Mouse (Mus musculus) embryonic facial prominence, embryonic 15.5 days (tissue): ENCODE measurements around the gene Pla2g6. TPM values are rescaled to one million over a fixed set of nuclear protein-coding genes. Genes with fewer than 3 reads are reported as not detected.

Experiments
- ATAC-seq: fragments of 200-750 bp; cut with Nextera tagmentation; 2 replicates; pipeline ENCODE4 v1.8.0; 2017; ENCODE audit warnings: low read depth, moderate TSS enrichment; ENCODE audit not compliant: insufficient number of reproducible peaks, low FRiP score, low TSS enrichment
- H3K27ac ChIP-seq: fragments of 300-500 bp; sonication (generic); replicated peaks from 2 replicates; pipeline ENCODE4 v1.5.1; 2015; ENCODE audit warnings: mild to moderate bottlenecking, inconsistent platforms
- H3K27me3 ChIP-seq: fragments of 300-500 bp; sonication (generic); 2 replicates; pipeline ENCODE4 v1.6.1; 2015; ENCODE audit warnings: inconsistent platforms
- H3K36me3 ChIP-seq: fragments of 300-500 bp; sonication (generic); 2 replicates; pipeline ENCODE4 v1.6.1; 2015; ENCODE audit warnings: mild to moderate bottlenecking, inconsistent platforms
- H3K4me1 ChIP-seq: fragments of 300-500 bp; sonication (generic); 2 replicates; pipeline ENCODE4 v1.6.1; 2015; ENCODE audit warnings: inconsistent platforms
- H3K4me2 ChIP-seq: fragments of 300-500 bp; sonication (generic); replicated peaks from 2 replicates; pipeline ENCODE4 v1.6.1; 2015; ENCODE audit warnings: mild to moderate bottlenecking, inconsistent platforms
- H3K4me3 ChIP-seq: fragments of 300-500 bp; sonication (generic); replicated peaks from 2 replicates; pipeline ENCODE4 v1.5.1; 2015; ENCODE audit warnings: mild to moderate bottlenecking, inconsistent platforms
- H3K9ac ChIP-seq: fragments of 300-500 bp; sonication (generic); 2 replicates; pipeline ENCODE4 v1.6.1; 2015; ENCODE audit warnings: inconsistent platforms
- H3K9me3 ChIP-seq: fragments of 300-500 bp; sonication (generic); replicated peaks from 2 replicates; pipeline ENCODE4 v1.6.1; 2016; ENCODE audit warnings: inconsistent platforms
- WGBS: fragments of 180-500 bp; shearing (Covaris S2); methylation state at CpG from one replicate; pipeline ENCODE4 v1.1.7; 2015; 5-methylcytosine and 5-hydroxymethylcytosine counted together
- polyA plus RNA-seq: library from polyadenylated mRNA; unstranded; fragments of >200 nt; fragmentation: Nextera tagmentation; extraction: Ambion mirVana; gene quantifications from 2 replicates; pipeline ENCODE4 v1.2.1, GENCODE M21; 2015

Gene Pla2g6
- 16.2 and 17.0 TPM in 2 replicates for polyA plus RNA-seq

DNA sequence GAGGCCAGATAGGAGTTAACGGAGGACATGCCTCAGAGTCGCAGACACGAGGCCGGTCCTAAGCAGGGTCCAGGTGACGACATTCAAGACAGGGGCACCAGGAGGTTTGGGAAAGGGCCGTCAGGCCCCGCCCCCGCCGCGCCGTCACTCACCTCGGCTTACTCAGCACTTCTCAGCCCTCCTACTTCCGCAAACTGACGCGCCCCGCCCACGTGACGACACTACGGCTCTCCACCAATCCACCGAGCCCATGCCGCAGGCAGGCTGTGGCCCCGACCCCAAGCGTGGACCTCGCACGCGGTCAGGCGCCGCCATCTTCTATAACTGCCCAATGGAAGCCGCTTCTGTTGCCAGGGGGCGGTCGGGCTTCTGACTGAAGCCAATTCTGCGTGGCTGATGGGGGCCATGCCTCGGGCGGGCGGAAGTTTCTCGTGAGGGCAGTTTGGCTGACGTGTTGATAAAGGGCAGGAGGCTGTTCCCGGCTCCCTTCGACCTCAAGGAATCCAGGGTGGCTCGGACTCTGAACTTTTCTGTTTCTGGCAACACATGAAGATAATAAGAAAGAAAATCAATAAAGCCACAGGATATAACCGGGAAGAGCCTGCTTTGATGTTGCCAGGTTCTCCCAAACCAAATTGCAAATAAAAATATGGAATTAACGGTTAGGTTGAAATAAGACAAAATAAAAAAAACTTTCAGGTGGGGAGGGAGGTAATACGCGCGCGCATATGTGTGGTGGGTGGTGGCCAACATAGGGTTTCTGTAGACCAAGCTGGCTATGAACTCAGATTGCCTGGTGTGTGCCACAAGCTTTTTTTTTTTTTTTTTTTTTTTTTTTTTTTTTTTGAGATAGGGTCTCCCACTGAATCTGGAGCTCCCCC, at the start of gene Pla2g6:
Gene Pla2g6 (minus strand): TSS at position 333 of the 881 bp plus-strand sequence.
- peak; percentile 96 for ATAC-seq
- Histone ChIP-seq H3K9ac (peak within 1 kb of the TSS; percentile 51), H3K27me3 (no peaks in the 10 kb centered on the region), H3K4me2 (peak within 1 kb of the TSS; percentile 84), H3K27ac (peak within 1 kb of the TSS; percentile 90), H3K36me3 (no peaks in the 10 kb centered on the region), H3K9me3 (no peaks in the 10 kb centered on the region), H3K4me3 (peak within 1 kb of the TSS; percentile 57), H3K4me1 (peaks cover 39% of the 10 kb centered on the region)
- WGBS, result 4% methylated on average over 46 of the region's 46 CpGs

DNA sequence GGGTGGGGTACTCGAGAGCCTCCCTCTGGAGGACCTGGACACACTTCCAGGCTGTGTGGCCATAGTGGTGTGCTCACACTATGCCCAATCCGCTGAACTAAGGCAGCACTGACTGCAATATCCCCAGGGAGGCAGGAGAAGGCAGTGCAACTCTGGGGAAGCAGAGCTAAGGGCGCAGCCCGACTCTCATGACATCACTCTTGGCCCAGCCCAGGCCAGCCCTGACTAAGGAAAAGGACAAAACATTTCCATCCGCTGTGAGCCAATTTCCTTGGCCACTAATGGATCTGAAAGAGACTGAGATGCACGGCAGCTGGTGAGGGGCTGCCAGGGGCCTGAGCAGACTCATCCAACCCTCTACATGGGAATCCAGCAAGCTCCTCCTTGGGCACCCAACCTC, 49.5 kb upstream of the Pla2g6 start:
- no peak overlapping the region for H3K4me3 ChIP-seq
- H3K27ac ChIP-seq, result no peak overlapping the region
- H3K36me3 ChIP-seq, result peaks cover 48% of the 10 kb centered on the region
- no peaks in the 10 kb centered on the region for H3K9me3 ChIP-seq
- H3K4me1 ChIP-seq, result peaks cover 28% of the 10 kb centered on the region
- H3K27me3 ChIP-seq, result no peaks in the 10 kb centered on the region
- no peak overlapping the region for H3K4me2 ChIP-seq
- H3K9ac ChIP-seq, result no peak overlapping the region
- no peak for ATAC-seq
- 86% methylated on average over 6 of the region's 6 CpGs for WGBS

DNA sequence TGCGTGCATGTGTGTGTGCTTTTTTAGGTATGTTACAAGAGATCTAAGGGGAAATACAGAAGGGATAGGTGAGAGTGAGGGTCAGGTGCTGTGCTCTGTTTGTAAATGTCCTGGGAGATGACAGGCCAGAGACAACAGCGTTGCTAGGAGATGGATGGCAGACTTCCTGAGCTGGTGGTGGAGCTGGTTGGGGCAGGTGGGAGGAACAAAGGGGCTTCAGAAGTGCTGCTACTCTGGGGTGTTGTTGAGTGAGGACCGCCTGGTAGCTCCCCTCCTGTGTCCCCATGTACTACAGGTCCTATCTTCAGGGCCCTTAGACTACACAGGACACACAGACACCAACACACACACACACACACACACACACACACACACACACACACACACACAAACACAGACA, 46.6 kb upstream of the Pla2g6 start:
- Histone ChIP-seq H3K4me1 (0 out of 2 replicates have a peak, but pooled peaks cover 2% of the 10 kb centered on the region), H3K4me2 (no peak overlapping the region), H3K9me3 (no peaks in the 10 kb centered on the region), H3K9ac (no peak overlapping the region), H3K4me3 (no peak overlapping the region), H3K27me3 (no peaks in the 10 kb centered on the region), H3K36me3 (peaks cover 70% of the 10 kb centered on the region), H3K27ac (no peak overlapping the region)
- no peak for ATAC-seq
- 55% methylated on average over 3 of the region's 3 CpGs for WGBS

DNA sequence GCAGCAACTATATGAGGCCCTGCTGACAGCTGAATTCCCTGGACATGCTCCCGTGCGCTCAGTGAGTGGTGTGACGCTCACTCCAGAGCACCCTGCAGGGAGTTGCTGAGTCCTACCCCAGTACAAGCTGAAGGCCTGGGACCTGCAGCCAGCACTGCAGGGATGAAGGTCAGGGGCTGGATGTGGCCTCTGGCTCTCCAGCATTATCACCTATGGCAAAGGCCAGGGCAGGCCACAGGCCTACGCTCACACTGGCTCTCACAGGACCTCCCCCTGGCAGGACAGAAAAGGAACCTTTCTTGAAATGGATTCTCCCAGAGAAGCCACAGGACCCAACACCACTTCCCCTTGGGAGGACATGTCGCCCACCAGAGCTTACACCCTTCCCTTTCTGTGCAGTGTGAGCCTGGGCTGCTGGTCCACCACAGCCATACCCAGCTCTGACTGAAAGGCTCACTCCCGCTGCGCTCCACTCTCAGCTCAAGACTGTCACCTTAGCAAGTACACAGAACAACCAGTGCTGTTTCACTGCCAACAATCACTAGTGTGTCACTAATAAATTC, 42.2 kb upstream of the Pla2g6 start:
- Histone ChIP-seq H3K36me3 (peaks cover 81% of the 10 kb centered on the region), H3K4me3 (no peak overlapping the region), H3K9me3 (no peaks in the 10 kb centered on the region), H3K4me1 (0 out of 2 replicates have a peak, but pooled peaks cover 9% of the 10 kb centered on the region), H3K4me2 (no peak overlapping the region), H3K9ac (no peak overlapping the region), H3K27me3 (no peaks in the 10 kb centered on the region), H3K27ac (no peak overlapping the region)
- 76% methylated on average over 7 of the region's 7 CpGs for WGBS
- ATAC-seq, result no peak

DNA sequence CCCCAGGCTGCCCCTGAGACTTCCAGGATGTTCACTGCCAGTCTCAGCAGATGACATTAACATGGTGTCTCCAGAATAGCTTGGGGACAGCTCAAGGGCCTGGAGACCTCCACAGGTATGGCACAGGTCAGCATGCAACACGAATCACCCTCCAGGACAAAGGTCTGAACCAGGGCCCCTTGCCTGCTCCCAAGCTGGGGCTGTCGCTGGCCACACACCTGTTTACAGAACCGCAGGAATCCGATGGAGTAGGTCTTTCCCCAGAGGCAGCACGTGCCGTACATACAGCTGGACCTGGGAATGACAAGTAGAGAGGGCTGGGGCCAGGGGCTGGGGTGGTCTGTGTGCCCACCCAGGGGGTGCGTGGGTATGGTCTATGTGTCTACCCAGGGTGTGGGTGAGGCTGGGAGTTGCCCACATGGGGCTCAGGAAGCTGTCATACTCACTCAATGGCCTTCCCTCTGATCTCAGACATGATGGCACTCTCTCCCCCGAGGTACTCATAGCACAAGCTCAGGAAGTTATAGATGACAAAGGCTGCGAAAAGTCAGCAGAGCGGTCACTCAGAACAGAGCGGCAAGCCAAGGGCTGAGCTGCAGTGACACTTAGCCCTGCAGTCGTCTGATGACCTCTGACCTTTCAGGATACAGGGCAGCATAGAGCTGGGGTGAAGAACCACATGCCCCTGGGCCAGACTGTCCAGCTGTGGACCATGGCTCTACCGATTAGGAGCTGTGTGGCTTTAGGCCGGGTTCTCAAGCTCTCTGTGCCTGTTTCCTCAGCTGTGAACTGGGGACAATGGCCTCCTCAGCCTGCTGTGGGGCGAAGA, 41.5 kb upstream of the Pla2g6 start:
- H3K9ac ChIP-seq, result no peak overlapping the region
- H3K27ac ChIP-seq, result no peak overlapping the region
- 60% methylated on average over 15 of the region's 15 CpGs for WGBS

DNA sequence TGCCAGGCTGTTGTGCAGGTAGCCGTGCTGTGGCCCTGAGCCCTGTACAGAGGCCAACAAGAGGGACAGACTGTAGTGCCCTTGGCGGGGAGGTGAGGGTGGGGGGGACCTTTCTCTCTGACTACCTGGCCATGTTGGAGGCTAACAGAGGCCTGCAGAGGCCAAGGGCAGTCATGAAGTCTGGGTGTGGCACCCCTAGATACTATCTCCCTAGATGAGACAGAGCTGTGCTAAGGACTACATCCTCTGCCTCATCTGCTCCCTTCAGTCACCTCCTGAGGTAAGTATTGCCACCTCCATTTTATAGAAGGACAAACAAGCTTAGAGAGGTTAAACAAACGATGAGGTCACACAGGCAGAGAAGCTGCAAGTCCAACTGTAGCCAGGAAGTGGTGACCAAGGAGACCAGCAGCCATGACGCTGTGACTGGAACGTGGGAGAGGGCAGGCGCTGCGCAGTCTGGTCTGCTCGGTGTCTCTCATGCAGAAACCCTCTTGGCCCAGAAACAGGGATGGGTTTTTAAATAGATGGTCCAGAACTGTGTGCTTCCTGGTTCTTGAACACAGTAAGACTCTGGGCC, 40.8 kb upstream of the Pla2g6 start:
- H3K4me2 ChIP-seq, result no peak overlapping the region
- H3K4me3 ChIP-seq, result no peak overlapping the region
- H3K36me3 ChIP-seq, result peaks cover 87% of the 10 kb centered on the region
- no peaks in the 10 kb centered on the region for H3K9me3 ChIP-seq
- no peak overlapping the region; the same call in 1 of the 2 replicates for H3K27ac ChIP-seq
- H3K9ac ChIP-seq, result no peak overlapping the region
- peak; percentile 5; the same call in 1 of the 2 replicates for ATAC-seq
- H3K27me3 ChIP-seq, result no peaks in the 10 kb centered on the region
- 81% methylated on average over 8 of the region's 8 CpGs for WGBS
- 0 out of 2 replicates have a peak, but pooled peaks cover 9% of the 10 kb centered on the region for H3K4me1 ChIP-seq

More for the DNA sequence above, 41.5 kb upstream of the Pla2g6 start:
- H3K36me3 ChIP-seq, result peaks cover 87% of the 10 kb centered on the region
- no peaks in the 10 kb centered on the region for H3K9me3 ChIP-seq
- H3K27me3 ChIP-seq, result no peaks in the 10 kb centered on the region
- no peak for ATAC-seq
- H3K4me2 ChIP-seq, result no peak overlapping the region
- H3K4me3 ChIP-seq, result no peak overlapping the region
- 0 out of 2 replicates have a peak, but pooled peaks cover 9% of the 10 kb centered on the region for H3K4me1 ChIP-seq

DNA sequence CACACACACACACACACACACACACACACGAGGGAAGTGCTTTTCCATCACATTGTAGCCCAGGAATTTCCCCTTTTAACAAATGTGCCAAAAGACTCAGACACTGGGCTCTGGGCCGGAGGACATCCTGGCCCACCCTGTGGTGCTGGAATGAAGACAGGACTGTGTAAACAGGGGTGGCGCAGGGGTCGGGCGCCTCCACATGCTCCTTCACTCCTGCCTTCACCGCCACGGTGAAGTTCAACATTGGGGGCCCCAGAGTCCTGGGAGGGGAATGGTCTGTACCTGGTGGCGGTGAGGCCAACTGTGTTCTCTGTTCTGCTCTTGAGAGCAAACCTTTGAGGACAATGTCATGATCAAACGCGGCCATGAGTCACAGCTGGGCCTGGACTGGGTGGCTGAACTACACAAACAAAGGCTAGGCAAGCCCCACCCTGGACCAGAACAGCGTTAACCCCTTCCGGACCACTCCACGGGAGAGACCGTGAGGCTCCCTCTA, 40.2 kb upstream of the Pla2g6 start:
- Histone ChIP-seq H3K4me1 (0 out of 2 replicates have a peak, but pooled peaks cover 9% of the 10 kb centered on the region), H3K9ac (no peak overlapping the region), H3K4me2 (no peak overlapping the region), H3K27me3 (no peaks in the 10 kb centered on the region), H3K27ac (no peak overlapping the region; the same call in 1 of the 2 replicates), H3K9me3 (no peaks in the 10 kb centered on the region), H3K36me3 (peaks cover 87% of the 10 kb centered on the region), H3K4me3 (no peak overlapping the region)
- 65% methylated on average over 14 of the region's 14 CpGs for WGBS
- ATAC-seq, result peak; percentile 17; the same call in 1 of the 2 replicates

DNA sequence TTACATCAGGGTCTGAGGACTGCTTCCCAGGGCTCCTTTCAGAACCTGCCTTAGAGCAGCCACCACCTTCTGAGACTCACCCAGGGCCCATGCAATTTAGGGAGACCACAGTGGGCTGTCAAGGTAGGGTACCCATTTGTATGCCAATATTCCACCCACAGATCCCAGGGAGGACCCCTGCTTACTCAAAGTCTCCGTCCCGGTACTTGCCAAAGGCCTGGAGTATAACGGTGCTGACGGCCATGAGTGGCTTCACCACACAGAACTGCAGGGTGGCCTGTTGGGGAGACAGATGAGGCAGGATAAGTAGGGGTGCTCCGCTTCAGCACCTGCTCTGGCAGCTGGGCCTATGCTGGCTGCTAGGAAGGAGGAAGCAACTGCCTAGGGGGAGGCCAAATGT, 38.2 kb upstream of the Pla2g6 start:
- Histone ChIP-seq H3K4me3 (no peak overlapping the region), H3K27ac (no peak overlapping the region), H3K9me3 (no peaks in the 10 kb centered on the region), H3K36me3 (peaks cover 90% of the 10 kb centered on the region), H3K4me2 (no peak overlapping the region), H3K4me1 (peaks cover 16% of the 10 kb centered on the region; the same call in 1 of the 2 replicates), H3K27me3 (no peaks in the 10 kb centered on the region), H3K9ac (no peak overlapping the region)
- no peak for ATAC-seq
- 93% methylated on average over 5 of the region's 5 CpGs for WGBS

DNA sequence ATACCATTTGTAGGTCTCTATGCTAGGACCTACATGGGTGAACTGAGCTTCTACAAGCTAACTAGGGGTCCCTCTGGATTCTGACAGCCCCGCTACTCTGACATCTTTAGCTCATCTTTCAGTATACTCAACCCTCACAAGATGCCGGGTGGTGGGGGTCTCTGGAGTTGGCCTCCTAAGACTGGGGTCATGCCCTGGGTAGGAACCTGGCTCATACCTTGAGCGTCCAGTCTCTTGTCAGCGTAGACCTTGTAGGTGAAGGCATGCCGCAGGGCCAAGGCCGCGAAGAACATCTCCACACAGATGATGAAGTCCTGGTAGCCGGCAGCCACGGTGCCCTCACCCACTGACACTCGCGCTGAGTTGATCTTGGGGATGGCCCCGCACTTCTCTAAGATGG, 36.9 kb upstream of the Pla2g6 start:
- no peak for ATAC-seq
- Histone ChIP-seq H3K27me3 (no peaks in the 10 kb centered on the region), H3K4me1 (peaks cover 27% of the 10 kb centered on the region), H3K9ac (no peak overlapping the region), H3K27ac (no peak overlapping the region), H3K9me3 (no peaks in the 10 kb centered on the region), H3K4me2 (no peak overlapping the region), H3K36me3 (peaks cover 84% of the 10 kb centered on the region), H3K4me3 (no peak overlapping the region)
- WGBS, result 97% methylated on average over 12 of the region's 12 CpGs

DNA sequence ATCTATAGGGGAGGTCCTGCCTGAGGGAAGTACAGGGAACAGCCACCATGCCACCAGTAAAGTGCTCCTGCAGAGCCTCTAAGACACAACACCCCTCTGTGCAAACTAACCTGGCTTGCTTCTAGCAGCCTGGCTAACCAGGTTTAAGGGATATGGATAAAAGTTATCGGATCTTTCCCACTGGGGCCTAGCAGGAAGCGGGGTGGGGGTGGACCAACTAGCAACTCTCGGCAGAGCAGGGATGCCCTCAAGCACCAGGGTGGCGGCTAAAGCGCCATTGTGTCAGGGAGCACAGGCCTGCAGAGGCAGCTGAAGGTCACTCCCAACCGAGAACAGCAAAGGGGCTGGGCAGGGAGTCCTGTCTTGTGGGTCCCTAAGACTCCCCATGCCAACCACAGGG, 35.9 kb upstream of the Pla2g6 start:
- ATAC-seq, result no peak
- 49% methylated on average over 6 of the region's 6 CpGs for WGBS

More for the DNA sequence above, 35.9 kb upstream of the Pla2g6 start:
- H3K27me3 ChIP-seq, result no peaks in the 10 kb centered on the region
- no peaks in the 10 kb centered on the region for H3K9me3 ChIP-seq
- H3K36me3 ChIP-seq, result peaks cover 75% of the 10 kb centered on the region
- no peak overlapping the region for H3K4me3 ChIP-seq
- no peak overlapping the region for H3K9ac ChIP-seq
- H3K4me1 ChIP-seq, result peaks cover 32% of the 10 kb centered on the region
- no peak overlapping the region for H3K27ac ChIP-seq
- no peak overlapping the region for H3K4me2 ChIP-seq
